Mouse (Mus musculus): ENCODE data around the gene Nampt. TPM values are rescaled to one million over a fixed set of nuclear protein-coding genes. Genes with fewer than 3 reads are reported as not detected.

Gene Nampt
- polyA plus RNA-seq, 1 experiment, result 22.2 TPM

DNA sequence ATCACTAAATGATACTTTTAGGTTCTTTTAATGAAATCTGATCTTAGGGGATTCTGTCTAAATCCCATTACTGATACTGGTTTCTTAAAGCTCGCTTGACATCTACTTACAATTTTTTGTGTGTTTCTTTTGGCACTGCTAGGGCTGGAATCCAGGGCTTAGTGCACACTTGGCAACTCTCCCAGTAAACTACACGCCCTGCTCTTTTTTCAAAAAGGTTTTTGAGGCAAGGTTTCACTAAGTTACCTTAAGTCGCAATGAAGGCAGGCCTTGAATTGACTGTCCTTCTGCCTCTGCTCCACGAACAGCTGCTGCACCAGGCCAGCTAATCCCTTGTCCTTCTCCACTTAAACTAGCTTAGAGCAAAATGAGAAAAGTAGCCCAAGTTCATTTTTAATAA is 15.9 kb downstream of the Nampt start:
- Histone ChIP-seq H3K4me1 (ENCODE audit: control insufficient read depth, insufficient read depth, low read length) (no peaks in the 10 kb centered on the region), H3K4me3 (replicated peaks; ENCODE audit: extremely low read depth, low read depth, low read length) (no peak overlapping the region)
- TF ChIP-seq CTCF (IDR thresholded peaks at IDR 0.05; ENCODE audit: insufficient read depth, low read length) (no peak), POLR2A (IDR thresholded peaks at IDR 0.05; ENCODE audit: borderline replicate concordance, extremely low read depth, low read depth, low read length) (no peak)
- 38% methylated on average over 4 of the region's 4 CpGs for WGBS
- no peak for DNase-seq

DNA sequence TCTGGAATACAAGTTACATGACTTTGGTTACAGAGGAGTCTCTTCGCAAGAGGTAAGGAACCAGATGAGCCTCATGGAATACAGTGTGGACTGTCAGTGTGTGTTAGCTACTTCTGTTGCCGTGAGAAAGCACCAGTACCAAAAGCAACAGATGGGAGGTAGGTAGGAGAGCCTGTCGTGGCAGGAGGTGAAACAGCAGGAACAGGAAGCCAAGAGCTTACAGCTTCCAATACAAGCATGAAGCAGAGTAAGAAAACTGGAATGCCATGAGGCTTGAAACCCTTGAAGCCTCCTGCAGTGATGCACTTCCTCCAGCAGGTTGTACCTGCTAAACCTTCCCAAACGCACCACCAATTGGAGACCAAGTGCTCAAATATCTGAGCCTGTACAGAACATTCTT is 19.1 kb downstream of the Nampt start:
- H3K4me3 ChIP-seq (replicated peaks; ENCODE audit: extremely low read depth, low read depth, low read length), result no peak overlapping the region
- WGBS, result 82% methylated on average over 4 of the region's 4 CpGs
- no peaks in the 10 kb centered on the region; the same call in 1 of the 2 replicates for H3K4me1 ChIP-seq (ENCODE audit: control insufficient read depth, insufficient read depth, low read length)
- DNase-seq, result no peak
- TF ChIP-seq CTCF (IDR thresholded peaks at IDR 0.05; ENCODE audit: insufficient read depth, low read length) (no peak), POLR2A (IDR thresholded peaks at IDR 0.05; ENCODE audit: borderline replicate concordance, extremely low read depth, low read depth, low read length) (no peak)

DNA sequence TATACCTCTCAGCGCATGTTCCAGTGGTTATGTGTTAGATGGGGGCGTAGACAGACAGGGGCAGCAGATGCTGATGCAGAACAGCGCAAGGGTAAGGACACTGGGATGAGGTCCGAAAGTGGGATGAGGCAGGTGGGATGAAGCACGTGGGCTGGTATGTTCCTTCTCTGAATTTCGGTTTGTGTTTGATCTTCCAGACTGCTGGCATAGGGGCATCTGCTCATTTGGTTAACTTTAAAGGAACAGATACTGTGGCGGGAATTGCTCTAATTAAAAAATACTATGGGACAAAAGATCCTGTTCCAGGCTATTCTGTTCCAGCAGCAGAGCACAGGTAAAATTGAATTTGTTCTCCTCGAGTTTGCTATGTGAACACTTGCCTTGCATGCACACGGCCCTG is 19.6 kb downstream of the Nampt start:
- 96% methylated on average over 9 of the region's 9 CpGs for WGBS
- no peak for TF ChIP-seq POLR2A (IDR thresholded peaks at IDR 0.05; ENCODE audit: borderline replicate concordance, extremely low read depth, low read depth, low read length)
- TF ChIP-seq CTCF (IDR thresholded peaks at IDR 0.05; ENCODE audit: insufficient read depth, low read length), result no peak
- no peak for DNase-seq
- Histone ChIP-seq H3K4me1 (ENCODE audit: control insufficient read depth, insufficient read depth, low read length) (no peaks in the 10 kb centered on the region; the same call in 1 of the 2 replicates), H3K4me3 (replicated peaks; ENCODE audit: extremely low read depth, low read depth, low read length) (no peak overlapping the region)

DNA sequence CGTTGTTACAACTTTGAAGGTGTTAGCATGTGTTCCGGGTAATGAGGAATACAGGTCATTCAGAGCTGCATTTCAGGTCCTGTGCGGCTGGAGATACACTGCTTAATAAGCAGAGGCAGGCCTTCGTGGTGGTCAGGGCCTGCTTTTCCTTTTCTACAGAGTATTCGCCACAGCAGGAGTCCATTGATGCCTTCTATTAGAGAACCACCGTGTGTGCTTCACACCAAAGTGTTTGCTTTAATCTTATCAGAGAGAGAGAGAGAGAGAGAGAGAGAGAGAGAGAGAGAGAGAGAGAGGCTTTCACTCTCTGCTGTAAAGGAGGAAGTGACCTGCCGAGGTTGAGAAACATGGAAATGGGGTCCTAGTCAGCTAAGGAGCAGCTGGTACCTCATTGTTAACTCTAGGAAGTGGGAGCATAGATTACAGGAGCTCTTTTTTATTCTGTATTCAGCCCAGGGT is 22.1 kb downstream of the Nampt start:
- DNase-seq, result no peak
- no peak overlapping the region for H3K4me3 ChIP-seq (replicated peaks; ENCODE audit: extremely low read depth, low read depth, low read length)
- WGBS, result 55% methylated on average over 7 of the region's 7 CpGs
- TF ChIP-seq POLR2A (IDR thresholded peaks at IDR 0.05; ENCODE audit: borderline replicate concordance, extremely low read depth, low read depth, low read length) (no peak), CTCF (IDR thresholded peaks at IDR 0.05; ENCODE audit: insufficient read depth, low read length) (no peak)
- no peaks in the 10 kb centered on the region; the same call in 1 of the 2 replicates for H3K4me1 ChIP-seq (ENCODE audit: control insufficient read depth, insufficient read depth, low read length)

DNA sequence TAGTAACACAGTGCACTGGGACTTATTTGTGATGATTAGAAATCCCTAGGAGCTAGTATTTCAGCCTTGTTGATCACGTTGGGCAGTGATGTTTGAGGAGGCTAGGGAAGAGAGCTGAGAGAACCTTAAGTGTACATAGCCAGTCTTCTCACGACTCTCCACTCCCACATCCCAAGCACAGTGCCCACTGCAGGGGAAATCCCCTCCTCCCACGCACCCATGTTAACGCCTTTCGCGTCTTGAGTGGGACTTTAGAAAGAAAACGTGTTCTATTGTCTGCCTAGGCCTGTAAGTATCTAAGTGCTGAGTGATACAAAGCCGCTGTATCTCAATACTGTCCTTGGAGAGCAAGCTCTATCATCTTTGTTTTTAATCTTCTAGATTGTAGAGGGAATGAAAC is 27.0 kb downstream of the Nampt start:
- TF ChIP-seq POLR2A (IDR thresholded peaks at IDR 0.05; ENCODE audit: borderline replicate concordance, extremely low read depth, low read depth, low read length), result no peak
- TF ChIP-seq CTCF (IDR thresholded peaks at IDR 0.05; ENCODE audit: insufficient read depth, low read length), result no peak
- DNase-seq, result no peak
- H3K4me3 ChIP-seq (replicated peaks; ENCODE audit: extremely low read depth, low read depth, low read length), result no peak overlapping the region
- H3K4me1 ChIP-seq (ENCODE audit: control insufficient read depth, insufficient read depth, low read length), result no peaks in the 10 kb centered on the region
- 74% methylated on average over 8 of the region's 8 CpGs for WGBS

DNA sequence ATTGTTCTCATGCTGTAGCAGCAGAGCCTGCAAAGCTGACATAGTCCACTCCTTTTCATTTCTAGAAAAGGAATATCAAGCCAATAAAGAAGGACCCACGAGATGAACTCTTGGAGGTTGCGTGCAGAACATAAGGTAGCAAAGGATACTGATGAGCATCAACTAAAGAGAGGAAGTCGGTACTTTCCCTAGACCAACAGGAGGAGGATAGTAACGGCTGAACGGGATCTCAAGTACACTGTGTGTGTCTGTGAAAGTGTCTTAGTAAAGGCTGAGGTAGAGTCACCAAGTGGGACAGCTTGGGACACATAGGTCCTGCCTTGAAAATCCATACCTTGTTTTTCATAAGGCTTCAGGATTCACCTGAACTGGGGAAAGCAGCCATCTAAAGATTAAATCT is 34.4 kb downstream of the Nampt start:
- DNase-seq, result no peak
- 92% methylated on average over 5 of the region's 5 CpGs for WGBS
- Histone ChIP-seq H3K4me1 (ENCODE audit: control insufficient read depth, insufficient read depth, low read length) (no peaks in the 10 kb centered on the region; the same call in 1 of the 2 replicates), H3K4me3 (replicated peaks; ENCODE audit: extremely low read depth, low read depth, low read length) (no peak overlapping the region)
- no peak for TF ChIP-seq POLR2A (IDR thresholded peaks at IDR 0.05; ENCODE audit: borderline replicate concordance, extremely low read depth, low read depth, low read length)
- no peak for TF ChIP-seq CTCF (IDR thresholded peaks at IDR 0.05; ENCODE audit: insufficient read depth, low read length)

DNA sequence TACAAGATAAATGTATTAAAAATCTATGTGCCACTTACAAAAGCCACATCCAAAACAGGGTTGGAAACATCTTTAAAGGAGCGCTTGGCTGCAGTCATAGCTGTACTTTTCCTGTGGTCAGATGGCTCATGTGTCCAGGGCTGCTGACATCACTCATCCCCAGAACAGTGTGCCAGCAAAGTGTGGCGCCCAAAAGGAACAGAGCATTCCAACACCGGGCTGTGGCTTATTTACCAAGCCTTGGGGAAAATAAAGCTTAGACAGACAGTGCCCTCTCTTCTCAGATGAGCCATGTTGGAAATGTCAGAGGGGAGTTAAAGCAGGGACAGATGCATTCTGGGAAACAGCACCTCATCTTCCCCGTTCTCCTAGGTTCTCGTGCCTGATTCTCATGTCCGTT is 35.5 kb downstream of the Nampt start:
- no peak for TF ChIP-seq POLR2A (IDR thresholded peaks at IDR 0.05; ENCODE audit: borderline replicate concordance, extremely low read depth, low read depth, low read length)
- TF ChIP-seq CTCF (IDR thresholded peaks at IDR 0.05; ENCODE audit: insufficient read depth, low read length), result no peak
- Histone ChIP-seq H3K4me3 (replicated peaks; ENCODE audit: extremely low read depth, low read depth, low read length) (no peak overlapping the region), H3K4me1 (ENCODE audit: control insufficient read depth, insufficient read depth, low read length) (no peaks in the 10 kb centered on the region; the same call in 1 of the 2 replicates)
- 70% methylated on average over 6 of the region's 6 CpGs for WGBS
- no peak for DNase-seq

DNA sequence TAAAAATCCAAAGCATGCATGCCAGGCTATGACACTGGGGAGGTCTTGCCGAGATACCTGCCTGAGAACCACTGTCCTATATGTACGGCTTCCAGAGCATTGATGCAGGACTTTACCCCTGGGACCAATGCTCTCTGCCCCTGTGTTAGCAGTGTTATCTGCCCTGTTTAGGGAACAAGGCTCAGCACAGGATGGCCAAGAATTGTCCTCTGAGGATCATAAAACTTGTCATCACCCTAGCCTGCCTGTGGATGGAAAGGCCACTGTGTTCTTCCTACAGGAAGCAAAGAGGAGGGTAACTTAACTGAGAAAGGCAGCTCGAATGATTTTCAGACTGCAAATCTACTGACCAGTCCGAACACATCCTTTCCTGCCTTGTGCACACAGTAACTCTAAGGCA is 36.1 kb downstream of the Nampt start:
- no peak overlapping the region for H3K4me3 ChIP-seq (replicated peaks; ENCODE audit: extremely low read depth, low read depth, low read length)
- no peak for DNase-seq
- no peak for TF ChIP-seq CTCF (IDR thresholded peaks at IDR 0.05; ENCODE audit: insufficient read depth, low read length)
- TF ChIP-seq POLR2A (IDR thresholded peaks at IDR 0.05; ENCODE audit: borderline replicate concordance, extremely low read depth, low read depth, low read length), result no peak
- no peaks in the 10 kb centered on the region; the same call in 1 of the 2 replicates for H3K4me1 ChIP-seq (ENCODE audit: control insufficient read depth, insufficient read depth, low read length)
- 82% methylated on average over 4 of the region's 4 CpGs for WGBS

DNA sequence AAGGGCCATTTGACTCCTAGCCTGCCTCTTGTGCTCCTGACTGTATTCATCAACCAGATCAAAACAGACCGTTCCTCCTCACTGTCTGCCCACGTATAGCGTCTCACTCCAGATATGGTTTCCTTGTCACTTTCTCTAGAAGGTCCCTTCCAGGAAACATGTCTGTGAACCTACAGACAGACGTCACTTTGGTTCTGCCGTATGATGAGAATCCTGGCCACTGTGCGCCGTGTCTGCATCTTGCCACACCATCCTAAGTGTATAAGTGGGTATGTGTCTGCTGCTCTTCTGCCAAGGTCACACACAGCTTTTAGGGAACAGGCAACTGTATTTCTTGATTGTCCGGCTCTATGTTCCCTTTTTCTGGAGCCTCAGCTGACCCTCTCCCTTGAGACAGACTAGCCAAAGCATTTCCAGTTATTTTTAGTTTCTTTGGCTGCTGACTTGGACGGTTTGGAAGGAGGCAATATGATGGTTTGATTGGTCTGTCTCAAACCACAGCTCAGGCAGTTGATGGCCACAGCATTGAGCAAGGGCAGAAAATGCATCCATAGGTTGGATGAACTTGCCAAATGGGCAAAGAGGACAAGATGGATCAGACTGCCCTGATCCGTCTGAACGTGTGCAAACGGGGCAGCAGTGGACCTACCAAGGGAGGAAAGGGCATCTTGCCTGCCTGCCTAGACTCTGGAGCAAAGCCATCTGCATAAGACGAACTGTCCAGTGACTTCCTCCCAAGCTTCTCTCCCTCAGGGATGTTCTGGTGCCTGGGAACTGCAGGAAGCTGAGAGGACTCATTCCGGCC is 37.6 kb downstream of the Nampt start:
- no peak for TF ChIP-seq POLR2A (IDR thresholded peaks at IDR 0.05; ENCODE audit: borderline replicate concordance, extremely low read depth, low read depth, low read length)
- no peak for TF ChIP-seq CTCF (IDR thresholded peaks at IDR 0.05; ENCODE audit: insufficient read depth, low read length)
- 56% methylated on average over 14 of the region's 14 CpGs for WGBS
- no peak overlapping the region for H3K4me3 ChIP-seq (replicated peaks; ENCODE audit: extremely low read depth, low read depth, low read length)
- DNase-seq, result no peak
- H3K4me1 ChIP-seq (ENCODE audit: control insufficient read depth, insufficient read depth, low read length), result no peaks in the 10 kb centered on the region; the same call in 1 of the 2 replicates

DNA sequence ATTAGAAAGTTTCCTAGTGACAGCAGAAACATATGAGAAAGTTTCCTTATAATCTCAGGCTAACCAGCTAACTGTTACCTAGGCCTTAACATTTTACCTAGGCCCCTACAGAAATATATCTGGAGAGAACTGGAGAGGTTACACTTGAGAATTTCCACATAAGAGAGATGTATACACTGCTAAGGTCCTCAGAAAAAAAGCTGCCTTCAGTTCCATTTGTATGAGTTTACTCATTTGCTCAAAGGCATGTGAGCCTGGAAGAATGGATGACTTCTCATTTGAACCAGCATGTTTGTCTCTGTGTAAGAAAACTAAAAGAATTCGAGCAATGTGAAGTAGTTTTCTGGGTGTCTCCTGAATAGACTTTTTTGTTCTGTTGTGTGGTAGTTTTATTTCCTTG is 39.1 kb downstream of the Nampt start:
- DNase-seq, result no peak
- TF ChIP-seq CTCF (IDR thresholded peaks at IDR 0.05; ENCODE audit: insufficient read depth, low read length) (no peak), POLR2A (IDR thresholded peaks at IDR 0.05; ENCODE audit: borderline replicate concordance, extremely low read depth, low read depth, low read length) (no peak)
- Histone ChIP-seq H3K4me1 (ENCODE audit: control insufficient read depth, insufficient read depth, low read length) (no peaks in the 10 kb centered on the region; the same call in 1 of the 2 replicates), H3K4me3 (replicated peaks; ENCODE audit: extremely low read depth, low read depth, low read length) (no peak overlapping the region)
- WGBS, result 44% methylated on average over 1 of the region's 1 CpGs

Measured in lung, adult 2 months (tissue).